Mouse (Mus musculus) urinary bladder, postnatal 36 days (tissue): Measurements from ENCODE around the gene Gm45711.
"Not testable (repeated sequence)": the region's sequence is repeated elsewhere in the genome, so short reads cannot be mapped to it uniquely, and the experiment has no call there.

Source experiments
- DNase-seq, 2 experiments: peaks; one replicate each; pipeline ENCODE4 v3.0.0; 2022; ENCODE audit warnings: low spot score in 2 of 2, mixed read lengths in 1 of 2

The Gm45711 gene

DNA sequence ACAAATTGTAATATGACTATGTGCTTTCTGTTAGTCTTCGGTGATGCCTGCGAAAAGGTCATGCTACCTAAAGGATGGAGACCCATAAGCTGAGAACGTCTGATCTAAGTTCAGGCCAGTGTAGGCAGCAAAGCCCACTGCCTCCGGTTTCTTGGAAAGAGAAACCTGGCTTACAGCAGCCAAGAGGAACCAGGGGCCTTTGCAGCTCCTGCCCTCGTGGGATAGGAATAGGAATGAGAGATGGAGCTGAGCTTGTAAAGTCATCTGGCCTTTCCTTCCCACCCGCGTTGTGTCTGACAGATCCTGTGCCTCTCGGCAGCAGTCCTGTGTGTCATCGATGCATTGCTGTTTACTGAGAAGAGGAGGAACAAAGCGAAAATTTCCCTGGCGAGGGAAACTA is 11.4 kb upstream of the Gm45711 start, which contains the start of gene Gm11020:
Gm11020 (plus strand) TSS at position 301 of the 400 bp plus-strand sequence.
- not testable (repeated sequence) for DNase-seq

DNA sequence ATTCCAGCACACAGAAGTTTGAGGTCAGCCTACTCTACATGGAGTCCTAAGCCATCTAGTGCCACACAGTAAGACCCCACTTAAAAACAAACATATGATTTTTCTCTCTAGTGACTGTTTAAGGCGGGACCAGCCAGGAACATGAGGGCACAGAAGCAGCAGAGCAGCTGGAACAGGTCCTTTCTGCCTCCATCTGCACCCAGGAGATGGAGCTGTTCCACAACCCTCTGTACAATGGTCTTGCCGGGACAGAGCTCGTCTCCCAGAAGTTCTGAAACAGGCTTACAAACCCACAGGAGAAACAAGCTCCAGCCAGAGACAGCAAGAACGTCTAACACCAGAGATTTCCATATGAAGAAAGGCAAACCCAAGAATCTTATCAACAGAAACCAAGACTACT is 3.4 kb upstream of the Gm45711 start:
- DNase-seq, result no peak

DNA sequence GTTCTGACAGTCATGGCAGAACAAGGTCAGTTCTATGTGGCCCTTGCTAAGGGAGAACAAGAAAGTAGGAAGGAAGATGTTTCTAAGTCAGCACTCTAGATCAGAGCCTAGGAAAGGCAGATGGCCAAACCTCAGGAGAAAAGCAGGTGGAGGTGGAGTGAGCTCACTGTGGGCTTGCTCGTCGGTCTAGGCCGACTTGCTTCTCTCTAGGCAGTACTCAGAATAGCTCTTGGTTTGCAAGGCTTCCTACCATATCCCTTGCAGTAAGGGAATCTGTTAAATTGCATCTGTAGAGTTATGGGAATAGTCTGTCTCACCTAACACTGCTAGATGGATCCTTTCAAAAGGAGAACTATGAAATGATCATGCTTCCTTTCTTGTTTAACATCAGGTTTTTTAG is 2.1 kb upstream of the Gm45711 start:
- DNase-seq, result not testable (repeated sequence)

DNA sequence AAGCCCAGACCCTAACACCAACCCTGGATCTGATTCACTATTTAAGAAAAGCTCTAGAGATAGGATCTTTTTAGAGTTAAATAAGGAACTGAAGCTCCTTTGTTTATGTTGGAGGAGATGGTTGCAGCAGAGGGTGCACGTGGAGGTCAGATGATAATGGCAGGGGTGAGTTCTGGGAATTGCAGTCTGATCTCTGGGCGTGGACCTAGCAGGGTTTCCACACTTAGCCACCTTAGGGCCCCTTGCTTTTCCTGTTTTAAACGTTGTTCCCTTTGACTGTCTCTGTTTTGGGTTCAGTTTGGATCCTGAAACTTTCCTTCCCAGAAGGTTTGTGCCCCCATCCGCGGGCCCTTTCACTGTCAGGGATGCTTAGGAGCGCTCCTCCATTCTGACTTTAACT is 1.5 kb downstream of the Gm45711 start:
- DNase-seq, result not testable (repeated sequence)

DNA sequence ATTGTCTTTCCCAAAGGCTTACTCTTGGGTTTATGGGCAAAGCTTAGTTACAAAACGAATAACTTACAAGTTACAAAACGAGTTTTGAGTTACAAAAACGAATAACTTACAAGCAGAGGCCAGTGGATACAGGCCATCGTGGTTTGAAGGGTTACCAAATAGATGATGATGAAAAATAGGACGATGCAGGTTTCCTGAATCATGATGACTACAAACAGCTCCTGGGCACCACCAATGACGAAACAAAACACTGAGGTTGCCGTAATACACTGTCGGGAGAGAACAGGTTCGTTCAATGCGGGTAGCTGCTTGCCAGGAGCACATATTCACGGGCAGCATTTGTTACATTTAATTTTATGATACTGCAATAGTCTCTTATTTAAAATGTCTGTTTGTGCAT is 4.9 kb downstream of the Gm45711 start:
- no peak for DNase-seq

DNA sequence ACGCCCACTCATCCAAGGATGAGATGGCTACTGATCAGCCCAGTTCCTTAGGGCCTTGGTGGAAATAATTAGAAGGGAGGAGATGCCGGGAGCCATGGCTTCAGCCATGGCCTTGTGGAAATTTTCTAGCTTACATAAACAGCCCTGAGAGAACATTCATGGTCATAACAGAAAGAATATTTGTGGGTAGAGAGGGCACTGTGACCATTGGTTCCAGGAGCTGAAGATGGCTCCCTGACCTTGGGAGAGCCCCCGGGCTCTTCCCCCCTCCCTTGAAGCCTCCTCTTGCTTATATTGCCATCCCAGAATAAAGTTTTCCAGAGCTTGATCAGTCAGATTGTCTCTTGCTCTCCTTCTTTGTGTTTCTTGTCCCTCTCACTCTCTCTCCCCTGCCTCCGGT is 7.3 kb downstream of the Gm45711 start:
- DNase-seq, result not testable (repeated sequence)

DNA sequence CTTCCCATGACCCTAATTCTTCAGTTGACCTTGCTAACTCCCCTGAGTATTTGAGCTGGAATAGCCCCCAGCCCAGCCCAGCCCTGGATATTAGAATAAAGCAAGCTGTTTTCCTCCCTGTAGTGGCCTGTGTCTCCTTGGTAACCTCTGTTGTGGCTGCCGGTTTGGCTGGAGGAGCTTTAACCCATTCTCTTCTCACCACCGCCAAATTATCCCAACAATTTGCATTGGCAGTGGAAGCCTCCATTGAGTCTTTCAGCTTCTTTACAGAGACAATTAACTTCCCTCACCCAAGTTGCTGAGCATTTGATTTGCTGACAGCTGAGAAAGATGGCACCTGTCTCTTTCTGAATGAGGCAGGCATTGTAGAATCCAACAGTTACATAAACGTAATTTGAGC is 8.3 kb downstream of the Gm45711 start:
- not testable (repeated sequence) for DNase-seq

DNA sequence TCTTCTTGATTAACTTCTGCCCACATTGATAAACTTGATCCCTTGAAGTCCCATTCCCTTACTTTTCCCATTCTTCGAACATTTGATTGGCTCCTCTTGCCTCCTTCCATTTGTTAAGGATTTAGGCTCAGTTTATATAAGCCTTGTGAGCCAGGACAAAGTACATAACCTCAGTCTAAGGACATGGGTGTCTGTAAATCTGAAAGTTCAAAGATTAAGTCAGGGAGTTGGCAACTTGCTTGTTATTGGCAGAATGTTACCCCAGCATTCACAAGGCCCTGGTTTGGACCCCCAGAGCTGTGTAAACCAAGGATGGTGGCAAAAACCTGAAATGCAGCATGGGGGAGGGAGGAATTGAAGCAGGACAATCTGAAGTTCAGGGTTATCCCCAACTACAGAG is 15.5 kb downstream of the Gm45711 start:
- DNase-seq, result no peak

DNA sequence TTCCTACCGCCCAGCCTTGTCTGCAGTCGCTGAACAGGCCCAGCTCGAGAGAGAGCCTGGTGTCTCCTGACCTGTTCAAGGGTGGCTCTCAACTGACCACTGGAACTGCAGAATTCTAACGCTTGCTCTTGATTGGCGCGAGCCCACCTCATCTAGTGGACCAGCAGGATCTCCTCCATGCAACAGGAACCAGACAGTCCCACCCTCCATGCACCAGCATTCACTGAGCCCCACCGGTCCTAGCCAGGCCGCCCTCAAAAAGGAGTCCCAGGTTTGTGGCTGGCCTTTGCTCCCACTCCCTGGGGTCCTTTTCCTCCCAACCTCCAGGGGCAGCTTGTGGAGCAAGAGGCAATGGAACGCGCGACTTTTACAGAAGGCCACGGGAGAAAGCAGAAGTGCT is 16.8 kb downstream of the Gm45711 start, which contains the start of gene Cmtm2a:
Cmtm2a (minus strand) TSS at position 101 of the 400 bp plus-strand sequence.
- not testable (repeated sequence) for DNase-seq

DNA sequence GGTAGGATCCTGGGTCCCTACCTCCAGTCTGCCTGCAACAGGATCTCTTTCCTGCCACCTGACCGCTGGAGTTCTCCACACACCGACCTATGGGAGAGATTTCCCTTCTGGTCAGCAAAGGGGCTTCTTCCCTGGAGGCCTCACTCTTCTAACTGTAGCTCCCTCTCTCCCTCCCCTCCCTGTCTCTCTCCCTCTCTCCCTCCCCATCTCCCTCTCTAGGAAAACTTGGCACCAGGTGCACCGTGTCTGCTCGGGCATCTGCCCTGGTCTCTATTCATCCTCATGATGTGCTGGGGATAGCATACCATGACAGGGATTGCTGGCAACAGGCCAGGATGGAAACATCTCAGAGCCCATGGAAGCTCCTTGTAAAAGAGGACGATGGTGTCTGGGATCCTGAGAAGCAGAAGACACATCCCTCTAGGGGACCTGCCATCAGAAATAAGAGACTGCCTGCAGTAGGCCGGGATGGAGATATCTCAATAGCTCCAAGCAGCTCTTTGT is 40.9 kb downstream of the Gm45711 start:
- DNase-seq, result no peak

DNA sequence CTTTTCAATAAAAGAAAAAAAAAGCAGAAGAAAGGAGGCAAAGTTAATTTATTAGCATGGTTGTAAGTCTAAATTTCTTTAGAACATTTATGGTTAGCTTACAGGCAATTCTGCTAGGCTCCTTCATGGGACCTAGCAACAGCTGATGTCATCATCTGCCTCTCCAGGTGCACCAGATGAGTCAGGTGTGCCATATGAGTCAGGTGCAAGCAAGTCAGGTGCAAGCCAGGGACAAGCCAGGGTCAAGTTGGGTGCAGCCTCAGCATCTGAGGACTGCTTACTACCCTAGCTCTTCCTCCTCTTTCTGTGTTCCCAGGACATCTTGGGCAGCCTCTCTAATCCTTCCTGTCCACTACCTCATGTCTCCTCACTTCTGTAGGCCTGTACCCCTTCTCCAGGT is 41.5 kb downstream of the Gm45711 start:
- no peak for DNase-seq

DNA sequence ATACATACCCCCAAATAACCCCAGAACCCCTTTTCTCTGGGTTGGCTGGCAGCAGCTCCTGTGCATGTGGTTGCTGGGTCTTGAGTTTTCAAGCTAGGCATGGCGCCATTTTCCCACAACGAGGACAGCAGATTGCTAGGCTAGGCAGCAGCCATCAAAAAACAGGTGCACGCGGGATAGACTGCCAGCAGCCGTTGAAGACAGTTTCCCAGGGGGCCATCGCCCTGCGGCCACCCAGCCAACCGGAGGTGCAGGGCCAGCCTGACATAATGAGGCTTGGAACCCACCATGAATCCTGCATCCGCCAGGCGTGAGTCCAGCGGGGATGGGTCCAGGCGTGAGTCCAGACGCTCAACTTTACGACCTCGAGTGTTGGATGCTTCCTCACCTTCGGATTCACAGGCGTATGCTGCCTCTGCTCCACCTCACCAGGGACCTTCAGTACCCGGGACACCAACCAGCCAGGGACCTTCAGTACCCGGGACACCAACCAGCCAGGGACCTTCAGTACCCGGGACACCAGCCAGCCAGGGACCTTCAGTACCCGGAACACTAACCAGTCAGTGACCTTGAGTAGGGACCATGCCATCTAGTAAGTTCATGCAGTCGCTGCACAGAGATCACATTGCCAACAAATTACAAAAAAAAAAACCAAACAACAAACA is 45.5 kb downstream of the Gm45711 start:
- DNase-seq, result not testable (repeated sequence)

DNA sequence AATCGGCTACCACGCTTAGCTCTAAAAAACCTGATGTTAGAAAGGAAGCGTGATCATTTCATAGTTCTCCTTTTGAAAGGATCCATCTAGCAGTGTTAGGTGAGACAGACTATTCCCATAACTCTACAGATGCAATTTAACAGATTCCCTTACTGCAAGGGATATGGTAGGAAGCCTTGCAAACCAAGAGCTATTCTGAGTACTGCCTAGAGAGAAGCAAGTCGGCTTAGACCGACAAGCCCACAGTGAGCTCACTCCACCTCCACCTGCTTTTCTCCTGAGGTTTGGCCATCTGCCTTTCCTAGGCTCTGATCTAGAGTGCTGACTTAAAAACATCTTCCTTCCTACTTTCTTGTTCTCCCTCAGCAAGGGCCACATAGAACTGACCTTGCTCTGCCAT is 48.1 kb downstream of the Gm45711 start:
- not testable (repeated sequence) for DNase-seq

DNA sequence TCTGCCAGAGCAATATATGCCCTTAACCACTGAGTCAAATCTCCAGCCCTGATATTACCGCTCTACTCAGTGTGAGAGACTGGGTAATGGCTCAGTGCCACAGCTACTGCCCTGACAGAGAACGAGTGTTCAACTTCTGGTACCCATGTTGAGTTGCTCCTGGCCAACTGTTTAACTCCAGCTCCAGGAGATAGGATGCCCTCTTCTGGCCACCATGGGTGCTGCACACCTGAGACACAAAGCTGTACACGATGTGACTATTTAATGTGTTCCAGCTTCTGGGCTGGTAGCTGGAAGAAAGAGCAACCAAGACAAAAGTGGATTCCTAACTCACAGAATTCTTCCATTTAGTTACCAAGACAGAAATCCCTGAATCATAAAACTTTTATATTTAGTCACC is 56.9 kb downstream of the Gm45711 start:
- no peak for DNase-seq

DNA sequence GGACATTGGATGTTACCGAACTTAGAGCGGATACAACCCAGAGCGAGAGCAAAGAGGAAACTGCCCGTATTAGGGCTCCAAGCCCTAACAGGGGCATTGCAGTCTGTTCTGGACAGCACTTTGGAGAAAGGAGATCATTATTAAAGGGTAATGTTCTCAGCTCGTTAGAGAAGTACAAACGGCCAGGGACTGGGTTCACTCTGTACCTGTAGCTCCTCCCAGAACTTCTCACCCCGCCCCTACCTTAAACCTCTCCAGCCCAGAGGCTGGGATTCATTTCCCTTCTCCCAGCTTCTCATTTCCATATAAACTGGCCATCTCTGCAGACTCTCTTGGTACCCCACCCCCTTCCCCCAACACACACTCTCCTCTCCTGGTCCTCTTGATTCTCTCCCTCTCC is 58.4 kb downstream of the Gm45711 start:
- DNase-seq, result no peak

DNA sequence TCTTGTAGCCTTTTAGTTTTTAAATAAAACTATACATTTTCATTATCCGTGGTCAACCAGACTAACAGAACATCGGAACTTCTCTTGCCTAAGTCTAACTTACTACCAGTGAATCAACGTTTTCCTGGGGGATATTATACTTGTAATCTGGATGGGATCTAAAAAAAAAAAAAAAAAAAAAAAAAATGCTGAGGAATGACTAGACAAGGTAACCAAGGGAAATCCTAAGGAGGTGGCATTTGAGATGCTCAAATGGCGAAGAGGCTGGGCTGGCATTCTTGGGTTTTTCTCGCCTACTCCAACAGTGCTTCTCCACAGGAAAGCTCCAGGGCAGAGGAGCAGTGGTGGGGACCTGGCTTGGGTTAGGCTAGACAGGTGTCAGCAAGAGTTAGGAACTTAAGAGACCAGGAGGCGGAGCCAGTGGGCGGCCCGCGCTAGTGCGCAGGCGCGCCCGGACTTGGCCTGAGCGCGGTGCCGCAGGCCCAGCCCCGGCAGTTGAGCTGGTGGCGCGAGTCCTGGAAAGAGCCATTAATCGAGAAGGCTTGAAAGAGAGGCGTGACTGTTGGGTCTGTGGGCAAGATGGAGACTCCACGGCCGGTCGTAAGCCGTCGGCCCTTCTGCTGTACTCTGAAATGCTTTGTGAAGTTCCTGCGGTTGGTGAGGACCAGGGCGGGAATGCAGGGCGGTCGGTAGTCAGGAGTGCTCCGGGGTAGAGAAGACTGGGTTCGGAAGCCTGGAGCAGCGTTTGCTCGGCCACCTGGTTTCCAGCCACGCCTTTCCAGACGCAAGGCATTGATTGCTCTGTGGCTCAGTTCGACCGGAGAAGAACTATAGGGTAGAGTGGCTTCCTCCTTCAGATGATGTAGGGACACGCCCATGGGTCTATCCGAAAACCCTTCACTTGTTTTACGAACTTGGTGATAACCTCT is 59.2 kb downstream of the Gm45711 start, which contains the start of gene Cklf:
Cklf (plus strand) TSS at position 423 of the 929 bp plus-strand sequence.
- peak; percentile 78 to 86 for DNase-seq

DNA sequence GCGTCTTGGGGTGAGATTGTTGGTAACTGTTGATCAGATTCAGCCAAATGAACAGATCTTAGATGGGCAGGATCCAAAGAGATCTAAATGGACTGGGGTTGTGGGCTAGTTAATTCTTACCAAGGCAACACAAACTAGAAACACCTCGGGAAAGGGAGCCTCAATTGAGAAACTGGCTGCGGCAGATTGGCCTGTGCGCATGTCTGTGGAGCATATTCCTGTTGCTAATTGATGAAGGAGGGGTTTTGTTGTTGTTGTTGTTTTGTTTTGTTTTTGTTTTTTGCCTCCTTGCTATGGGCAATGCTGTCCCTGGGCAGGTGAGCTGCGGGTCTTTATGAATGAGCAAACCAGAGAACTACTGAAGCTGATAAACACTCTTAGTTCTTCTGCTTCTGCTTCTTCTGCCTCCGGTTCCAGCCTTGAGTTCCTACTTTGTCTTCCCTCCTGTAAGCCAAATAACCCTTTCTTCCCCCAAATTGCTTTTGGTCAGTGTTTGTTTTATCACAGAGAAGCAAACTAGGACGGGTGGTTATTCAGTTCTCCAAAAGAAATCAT is 60.4 kb downstream of the Gm45711 start:
- no peak for DNase-seq

DNA sequence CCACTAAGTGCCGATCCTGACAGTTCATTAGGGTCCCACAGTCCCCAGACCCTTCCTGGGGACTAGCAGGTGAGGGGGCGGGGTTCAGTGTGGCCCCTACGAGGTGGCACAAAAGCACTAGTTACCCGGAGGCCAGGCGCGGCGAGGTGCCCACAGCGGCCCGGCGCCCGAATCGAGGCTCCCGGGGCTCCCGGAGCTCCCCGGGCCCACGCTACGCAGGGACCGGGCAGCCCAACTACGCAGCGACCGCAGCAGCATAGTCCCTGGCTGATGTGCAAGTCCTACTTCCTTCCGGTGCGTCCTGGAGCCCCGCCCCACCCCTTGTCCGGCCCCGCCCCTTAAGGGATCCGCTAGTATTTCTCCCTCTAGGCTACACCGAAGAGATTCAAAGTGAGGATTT is 61.6 kb downstream of the Gm45711 start, which contains the start of gene Tk2:
Tk2 (minus strand) TSS at position 283 of the 400 bp plus-strand sequence.
- peak; percentile 53 to 72 for DNase-seq

DNA sequence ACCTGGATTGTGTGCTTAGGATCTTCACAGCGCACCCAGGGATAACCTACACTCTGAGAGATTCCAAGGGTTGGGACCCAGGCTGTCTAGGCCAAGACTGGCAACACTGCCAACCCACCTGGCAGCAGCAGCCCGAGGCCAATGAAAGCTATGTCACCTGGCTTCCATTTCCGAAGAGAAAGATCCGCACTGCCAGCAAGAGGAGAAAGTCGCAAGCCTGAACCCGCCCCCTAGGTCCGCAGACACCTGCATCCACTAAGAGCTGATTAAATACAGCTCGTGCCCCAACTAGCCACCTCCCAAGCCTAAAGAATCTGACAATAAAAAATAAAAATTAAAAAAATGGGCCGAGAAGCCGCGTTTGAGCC is 62.0 kb downstream of the Gm45711 start:
- no peak for DNase-seq

DNA sequence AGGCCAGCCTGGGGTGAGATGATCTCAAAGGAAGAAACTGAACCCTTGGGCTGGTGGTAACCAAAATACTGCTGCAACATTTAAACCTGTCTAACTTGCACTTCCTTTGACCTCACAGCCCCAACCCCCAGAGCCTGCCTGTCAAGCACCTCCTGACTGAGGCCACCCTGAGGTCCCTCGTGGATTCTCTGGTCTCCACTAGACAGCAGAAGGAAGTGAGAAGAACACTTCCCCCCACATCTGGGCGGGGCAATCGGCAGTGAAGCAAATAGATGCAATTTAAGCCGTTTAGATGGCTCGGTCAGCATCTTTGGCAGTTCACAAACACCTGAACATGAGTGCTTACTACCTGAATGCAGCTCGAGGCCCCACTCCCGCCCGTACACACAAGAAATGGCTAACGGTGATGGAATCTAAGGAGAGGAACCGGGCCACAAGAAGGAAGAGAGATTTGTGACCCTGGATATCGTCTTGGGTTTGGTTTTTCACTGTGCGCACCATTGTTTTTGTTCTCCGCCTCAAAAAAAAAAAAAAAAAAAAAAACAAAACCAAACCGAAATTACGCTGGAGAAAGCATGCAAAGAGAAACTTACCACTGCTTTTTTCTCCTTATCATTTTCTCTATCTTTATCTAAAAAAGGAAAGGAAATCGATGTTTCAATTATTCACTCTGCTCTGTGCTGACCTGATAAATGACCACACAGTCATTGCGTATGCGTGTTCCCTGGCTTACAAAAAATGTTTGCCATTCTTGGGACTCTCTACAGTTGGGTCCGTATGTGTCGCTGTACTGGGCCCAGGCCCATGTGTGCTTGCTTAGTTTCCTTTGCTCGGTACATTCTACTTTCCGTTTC is 62.6 kb downstream of the Gm45711 start:
- peak in 1 of 2 experiments; percentile 16 for DNase-seq

DNA sequence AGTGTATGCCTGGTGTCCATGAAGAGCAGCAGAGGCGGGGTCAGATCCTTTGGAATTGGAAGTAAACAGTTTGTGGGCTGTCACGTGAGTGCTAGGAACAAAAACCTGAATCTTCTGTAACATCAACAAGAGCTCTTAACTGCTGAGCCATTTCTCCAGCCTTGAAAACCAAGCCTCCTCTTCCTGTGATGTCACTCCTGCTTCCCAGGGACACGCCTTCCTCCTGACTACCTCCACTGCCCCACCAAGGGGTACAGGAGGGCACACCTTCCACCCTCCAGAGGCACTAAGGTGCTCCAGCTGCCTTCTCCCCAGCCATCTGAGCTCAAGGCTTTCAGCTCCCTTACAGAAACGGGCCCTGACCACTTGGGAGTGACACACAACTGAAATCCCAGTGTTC is 63.3 kb downstream of the Gm45711 start:
- no peak for DNase-seq
